Mouse (Mus musculus) spleen, postnatal 4 days (tissue): ENCODE results near the gene Kansl1l.

Source experiments
- DNase-seq, 2 experiments: peaks; one replicate each; pipeline ENCODE4 v3.0.0; 2022; ENCODE audit warnings: low spot score in 2 of 2

Kansl1l gene

DNA sequence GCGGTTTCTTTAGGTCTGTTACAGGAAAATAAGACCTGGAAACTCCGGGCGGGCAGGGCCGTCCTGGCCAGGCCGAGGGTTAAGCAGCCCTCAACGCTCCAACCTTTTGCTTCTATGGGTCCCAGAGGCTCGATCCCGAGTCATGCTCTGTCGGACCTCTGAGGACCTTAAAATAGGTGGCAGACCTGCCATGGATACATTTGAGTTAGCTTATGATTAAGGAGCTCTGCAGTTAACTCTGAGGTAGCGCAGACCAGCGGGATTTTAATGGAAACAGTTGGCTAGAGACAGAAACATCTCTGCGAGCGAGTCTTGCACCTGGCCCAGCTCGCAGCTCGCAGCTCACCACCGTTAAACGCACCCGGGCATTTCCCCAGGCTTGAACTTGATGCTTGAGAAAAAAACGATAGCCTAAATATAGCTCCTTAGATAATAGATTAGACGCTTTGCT lies 528 bp upstream of the Kansl1l start:
- DNase-seq, result no peak

DNA sequence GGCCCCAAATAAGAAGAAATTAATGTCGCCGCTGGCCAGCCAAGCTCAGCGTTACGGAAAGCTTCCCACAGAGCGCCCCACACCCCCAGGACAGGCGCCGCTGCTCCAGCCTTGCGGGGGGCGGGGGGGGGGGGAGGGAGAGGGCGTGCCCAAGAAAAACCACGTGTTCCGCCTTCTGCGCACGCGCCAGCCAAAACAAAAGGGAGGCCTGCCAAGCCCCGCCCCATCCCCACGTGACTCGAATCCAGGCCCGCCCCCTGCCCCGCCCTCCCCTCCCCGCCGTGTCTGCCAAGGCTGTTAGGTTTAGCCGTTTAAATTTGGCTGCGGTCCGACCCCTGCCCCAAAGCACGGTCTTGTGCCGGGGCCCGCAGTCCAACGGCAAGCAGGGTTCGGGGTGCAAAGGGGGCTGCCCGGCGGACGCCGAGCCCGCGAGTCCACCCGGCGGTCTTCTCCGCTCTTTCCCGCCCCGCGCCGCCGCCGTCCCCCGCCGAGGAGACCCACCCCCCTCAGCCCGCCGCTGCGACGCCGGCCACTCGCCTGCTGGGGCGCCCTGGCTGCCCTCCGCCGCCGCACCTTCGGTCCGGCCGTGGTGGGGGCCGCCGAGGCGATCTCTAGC lies 417 bp downstream of the Kansl1l start:
- DNase-seq, result peak; percentile 95 to 99

DNA sequence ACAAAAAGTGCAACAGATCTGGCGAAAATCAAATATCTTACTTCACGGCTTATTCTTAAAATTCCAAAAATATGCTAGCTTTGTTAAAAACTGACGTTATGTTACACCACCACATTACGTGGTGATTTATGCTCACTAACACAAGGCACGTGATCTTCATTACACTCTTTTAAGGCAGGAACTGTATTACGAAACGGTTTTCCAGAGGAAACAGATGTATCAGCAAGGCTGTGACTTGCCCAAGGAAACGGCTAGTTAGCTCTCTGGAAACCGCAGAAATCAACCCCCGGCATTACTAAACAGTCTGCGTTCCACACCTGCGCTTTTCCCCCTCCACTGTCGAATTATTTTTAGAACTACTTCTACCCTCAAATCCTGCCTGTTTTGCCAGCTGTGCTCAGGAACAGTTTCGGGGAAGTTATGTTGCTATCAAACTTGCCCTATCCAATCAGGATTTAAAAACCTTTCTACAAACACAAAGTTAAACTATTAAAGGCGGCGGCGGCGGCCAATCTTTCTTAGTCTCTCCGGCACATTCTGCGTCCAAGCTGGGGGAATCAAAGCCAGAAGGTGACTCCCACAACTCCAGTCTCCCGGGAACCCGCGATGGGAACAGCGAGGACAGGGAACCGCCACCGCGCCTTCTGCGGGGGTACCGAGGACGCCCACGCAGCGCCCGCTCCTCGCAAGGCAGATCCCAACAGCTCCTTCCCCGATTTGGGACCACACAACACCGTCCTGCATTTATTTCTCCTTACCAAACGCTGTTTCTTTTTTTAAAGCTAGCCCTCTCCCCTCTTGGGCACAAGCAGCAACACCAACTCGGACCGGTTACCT lies 1.2 kb downstream of the Kansl1l start:
- DNase-seq, result peak; percentile 45 to 76

DNA sequence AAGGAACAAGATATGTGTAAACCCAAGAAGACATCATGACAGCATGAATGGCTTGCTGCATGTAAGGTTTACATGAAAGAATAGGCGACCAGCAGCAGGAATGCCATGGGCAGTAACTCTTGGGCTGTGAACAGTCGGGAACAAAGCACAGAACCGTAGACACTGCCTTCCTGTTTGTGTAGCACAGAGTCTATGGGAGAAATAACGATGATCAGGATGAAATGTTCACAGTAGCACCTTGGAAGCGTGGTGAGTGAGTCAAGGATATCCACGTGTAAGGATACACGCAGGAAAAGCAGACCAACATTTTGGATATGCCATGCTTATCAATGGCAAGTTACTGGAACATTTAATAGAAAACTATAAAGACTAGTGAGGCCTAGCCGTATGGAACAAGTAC lies 2.6 kb downstream of the Kansl1l start:
- DNase-seq, result no peak

DNA sequence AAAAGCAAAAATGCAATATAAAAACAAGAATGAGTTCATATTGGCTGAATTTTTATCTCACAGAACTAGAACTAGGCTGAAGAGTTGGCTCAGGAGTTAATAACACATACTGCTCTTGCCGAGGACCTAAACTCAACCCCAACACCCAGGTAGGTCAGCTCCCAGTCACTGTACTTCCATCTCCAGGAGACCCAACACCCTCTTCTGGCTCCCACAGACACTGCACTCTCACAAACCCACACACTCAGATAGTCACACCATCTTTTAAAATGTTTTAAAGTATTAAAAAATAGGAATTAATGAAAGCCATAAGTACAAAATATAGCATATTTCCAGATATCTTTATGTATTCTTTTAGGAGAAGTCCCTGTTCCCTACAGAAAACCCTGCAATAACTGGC lies 4.2 kb downstream of the Kansl1l start:
- no peak for DNase-seq

DNA sequence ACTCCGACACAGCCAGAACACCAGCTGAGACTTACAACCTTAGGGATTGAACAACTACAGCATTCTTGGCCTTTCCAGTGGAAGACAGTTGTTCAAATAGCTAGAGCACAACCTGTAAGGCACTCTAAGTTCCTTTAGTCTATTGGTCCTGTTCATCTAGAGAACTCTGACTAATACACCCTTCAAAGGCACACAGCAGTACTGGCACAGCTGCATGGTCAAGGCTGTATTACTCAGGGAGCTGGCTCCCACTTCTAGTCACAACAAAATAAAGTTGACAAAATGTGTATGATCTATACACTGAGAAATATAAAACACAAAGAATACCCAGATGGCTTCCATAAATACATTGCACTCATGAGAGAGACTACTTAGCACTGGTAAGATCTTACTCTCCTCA lies 10.5 kb downstream of the Kansl1l start:
- DNase-seq, result no peak

DNA sequence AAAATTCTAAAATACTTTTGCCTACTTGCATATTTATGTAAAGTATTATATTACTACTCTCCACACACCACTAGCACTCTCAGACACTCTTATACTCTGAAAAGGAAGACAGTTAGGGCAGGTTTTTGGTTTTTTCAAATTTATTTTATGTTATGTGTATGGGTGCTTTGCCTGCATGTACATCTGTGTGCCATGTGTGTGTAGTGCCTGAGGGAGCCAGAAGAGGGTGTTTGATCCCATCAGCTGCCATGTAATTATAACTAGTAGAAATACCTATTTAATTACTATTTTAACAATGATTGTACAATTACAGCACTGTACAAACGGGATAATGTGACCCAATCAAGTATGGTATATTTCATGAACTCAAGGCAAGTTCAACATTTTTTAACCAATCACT lies 12.0 kb downstream of the Kansl1l start:
- DNase-seq, result no peak

DNA sequence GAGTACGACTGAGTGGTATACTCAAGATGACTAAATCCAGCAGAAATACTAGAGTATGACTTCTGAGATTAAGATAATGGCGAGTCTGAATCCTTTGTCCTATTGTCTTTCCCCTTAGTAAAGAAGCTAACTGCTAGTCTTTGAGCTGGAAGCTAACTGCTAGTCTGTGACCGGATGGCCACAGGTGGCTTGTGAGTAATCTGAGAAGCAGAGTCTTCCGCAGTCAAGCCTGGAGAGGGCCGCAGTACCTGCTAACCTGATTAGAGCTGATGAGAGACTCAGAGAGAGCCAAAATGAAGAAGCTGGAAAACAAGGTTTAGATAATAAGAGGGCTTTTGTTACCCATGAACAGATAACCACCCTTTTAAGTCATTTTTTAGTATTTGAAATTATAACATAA lies 12.7 kb downstream of the Kansl1l start:
- DNase-seq, result no peak

DNA sequence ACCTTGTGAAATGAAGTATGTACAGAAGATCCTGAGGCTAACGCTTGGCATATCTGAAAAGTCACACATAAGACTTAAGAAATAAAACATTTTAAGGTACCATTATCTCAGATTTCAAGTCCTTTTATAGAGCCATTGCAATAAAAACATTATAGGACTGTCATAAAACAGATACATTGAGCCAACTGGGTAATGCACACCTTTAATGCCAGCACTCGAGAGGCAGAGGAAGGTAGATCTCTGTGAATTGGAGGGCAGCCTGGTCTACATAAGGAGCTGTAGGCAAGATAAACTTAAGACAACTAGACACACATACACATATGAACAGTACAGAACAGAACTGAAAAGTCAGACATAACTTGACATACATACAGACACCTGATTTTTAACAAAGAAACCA lies 19.4 kb downstream of the Kansl1l start:
- DNase-seq, result no peak

DNA sequence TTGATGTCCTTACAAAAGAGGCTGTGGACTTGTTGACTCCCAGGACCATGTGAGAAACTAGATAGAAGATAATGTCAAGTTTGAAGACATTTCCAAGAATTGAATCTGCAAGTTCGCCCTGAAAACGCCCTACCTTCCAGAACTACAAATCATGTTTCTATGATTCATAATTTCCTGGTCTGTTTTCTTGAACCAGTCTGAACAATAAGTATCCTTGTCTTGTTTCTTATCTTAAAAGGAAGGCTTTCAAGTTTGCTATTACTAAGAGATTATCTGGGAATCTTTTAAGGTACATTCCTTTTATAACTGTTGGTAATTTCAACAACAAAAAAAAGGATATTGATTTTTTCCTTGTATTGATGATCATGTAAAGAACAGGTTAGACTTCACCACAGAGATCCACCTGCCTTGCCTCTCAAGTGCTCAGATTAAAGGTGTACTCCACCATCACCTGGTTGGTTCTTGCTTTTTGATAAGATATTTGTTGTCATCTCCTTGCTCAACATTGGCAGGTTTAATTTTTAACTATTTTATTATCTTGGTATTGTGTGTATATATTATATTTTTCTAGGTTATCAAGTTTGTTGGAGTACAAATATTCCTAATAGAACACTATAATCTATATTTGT lies 24.4 kb downstream of the Kansl1l start:
- no peak for DNase-seq

DNA sequence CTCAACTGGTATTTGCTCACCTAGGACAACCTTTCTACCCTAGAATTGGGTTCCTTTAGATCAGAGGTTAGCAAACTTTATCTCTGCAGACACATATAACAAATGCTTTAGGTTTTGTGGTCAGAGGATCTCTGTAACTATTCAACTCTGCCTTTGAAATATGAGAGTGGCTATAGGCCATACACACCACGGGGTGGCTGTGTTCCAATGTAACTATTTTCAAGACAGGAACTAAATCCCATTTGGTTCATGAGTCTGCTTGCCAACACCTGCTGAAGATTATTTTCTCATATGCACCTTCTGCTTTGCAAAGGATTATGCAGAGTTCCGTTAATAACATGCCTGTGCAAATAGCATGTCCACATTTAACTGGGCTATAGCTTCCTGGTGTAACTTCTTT lies 35.1 kb downstream of the Kansl1l start:
- DNase-seq, result no peak

DNA sequence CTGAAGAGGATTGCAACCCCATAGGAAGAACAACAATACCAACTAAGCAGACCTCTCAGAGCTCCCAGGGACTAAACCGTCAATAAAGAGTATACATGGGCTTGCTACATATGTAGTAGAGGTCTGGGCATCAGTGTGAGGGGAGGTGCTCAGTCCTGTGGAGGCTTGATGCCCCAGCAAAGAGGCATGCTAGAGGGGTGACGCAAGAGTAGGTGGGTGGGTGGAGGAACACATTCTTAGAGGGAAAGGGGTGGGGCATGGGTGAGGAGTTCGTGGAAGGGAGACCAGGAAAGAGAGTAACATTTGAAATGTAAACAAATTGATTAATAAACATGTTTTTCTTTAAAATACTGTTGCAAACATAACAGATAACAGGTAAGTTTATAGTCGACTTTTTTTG lies 36.3 kb downstream of the Kansl1l start:
- no peak for DNase-seq

DNA sequence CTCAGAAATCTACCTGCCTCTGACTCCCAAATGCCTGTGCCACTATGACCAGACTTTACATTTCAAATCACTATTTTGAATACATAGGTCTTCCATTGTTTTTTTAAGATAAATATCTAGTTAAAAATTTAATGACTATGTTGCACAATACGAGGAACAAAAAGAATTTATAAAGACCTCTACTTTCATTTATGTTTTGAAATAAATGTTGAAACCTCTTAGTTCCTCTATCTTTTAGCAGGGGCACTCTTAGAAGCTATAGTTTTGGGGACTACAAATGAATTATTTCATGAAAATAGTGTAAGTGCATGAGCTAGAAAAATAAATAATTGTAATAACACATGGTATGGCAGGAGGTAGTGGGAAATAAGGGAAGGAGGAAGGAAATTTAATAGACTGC lies 38.6 kb downstream of the Kansl1l start:
- no peak for DNase-seq

DNA sequence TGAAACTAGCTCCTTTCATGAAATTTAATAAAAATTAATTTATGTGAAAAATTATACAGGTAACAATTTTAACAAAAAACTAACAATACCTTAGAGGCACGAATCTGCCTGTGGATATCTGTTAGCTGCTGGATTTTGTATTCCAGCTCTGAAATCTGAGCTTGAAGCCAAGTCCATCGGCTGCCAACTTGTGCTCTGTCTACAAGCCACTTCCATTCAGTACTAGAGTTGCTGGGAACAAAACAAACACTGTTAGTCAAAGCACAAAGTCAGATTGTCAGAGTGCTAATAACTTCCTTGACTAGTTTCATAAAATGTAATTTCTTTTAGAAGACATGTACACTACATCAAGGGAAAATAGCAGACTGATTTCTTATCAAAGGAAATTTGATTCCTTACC lies 39.5 kb downstream of the Kansl1l start:
- no peak for DNase-seq

DNA sequence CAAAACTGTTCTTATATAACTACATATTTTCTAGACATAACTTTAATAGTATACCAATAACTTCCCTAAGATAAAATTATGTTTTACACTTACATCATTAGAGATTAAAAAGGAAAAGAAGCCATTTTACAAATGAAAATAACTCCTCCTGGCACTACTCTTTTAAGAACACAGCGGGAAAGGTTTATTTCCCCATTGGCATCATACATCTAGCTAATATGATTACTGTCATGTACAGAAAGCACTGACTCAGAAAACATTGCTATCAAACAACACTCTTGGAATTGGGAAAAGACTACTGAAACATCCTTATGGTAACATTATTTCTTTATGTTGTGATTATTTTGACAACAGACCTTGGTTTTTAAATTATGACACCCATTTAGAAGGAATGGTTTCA lies 48.6 kb downstream of the Kansl1l start:
- no peak for DNase-seq

DNA sequence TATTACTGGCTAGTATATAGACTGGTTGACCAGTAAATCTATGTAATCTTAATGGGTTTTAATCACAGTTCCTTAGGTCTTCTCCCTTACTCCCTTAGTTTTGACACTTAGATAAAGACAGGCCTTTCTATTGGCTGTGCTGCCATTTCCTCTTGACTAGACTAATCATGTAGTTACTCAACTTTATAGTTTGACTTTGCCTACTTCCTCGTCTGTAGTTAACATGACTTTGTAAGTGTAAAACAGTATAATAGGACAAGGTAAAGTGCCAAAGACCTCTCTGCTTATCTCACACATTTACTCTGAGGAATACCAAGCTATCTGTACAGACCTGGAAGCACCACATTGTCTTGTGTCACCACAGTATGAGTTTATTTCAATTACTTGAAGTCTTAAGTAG lies 86.8 kb downstream of the Kansl1l start:
- DNase-seq, result no peak

DNA sequence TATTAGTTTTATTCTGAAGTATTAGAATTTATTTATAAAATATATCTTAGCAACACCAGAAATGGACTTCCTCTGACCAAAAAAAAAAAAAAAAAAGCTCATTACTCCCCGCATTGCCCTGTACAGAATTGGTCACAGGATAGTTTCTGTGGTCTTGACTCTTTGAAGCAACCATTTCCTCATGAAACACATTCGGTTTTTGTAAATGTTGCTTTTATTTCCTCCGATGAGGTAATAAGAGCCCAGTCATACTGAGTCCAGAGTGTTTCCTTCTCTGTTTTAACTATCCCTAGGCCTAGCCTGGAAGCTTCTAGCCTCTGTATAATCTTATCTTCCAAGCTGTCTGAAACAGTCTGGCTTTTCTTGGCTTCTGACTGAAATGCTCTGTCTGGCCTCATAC lies 104.5 kb downstream of the Kansl1l start:
- no peak for DNase-seq

DNA sequence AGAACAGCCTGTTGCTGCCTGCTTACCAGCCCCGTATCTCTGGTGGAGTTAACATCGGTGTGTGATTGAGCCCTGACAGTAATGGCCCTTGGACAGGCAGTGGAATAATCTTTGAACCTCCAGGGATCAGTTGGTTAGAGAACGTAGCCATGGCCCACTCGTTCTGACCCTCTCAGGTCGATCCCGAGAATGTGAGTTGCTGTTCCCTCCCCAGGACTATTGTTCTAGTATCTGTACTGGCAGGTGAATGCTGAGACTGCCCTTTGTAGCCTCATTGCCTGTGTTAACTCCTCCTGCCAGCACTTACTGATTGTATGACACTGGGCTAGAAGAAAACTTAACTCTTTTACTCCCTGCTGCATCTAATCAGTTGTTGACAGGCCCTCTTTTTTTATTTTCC lies 112.8 kb downstream of the Kansl1l start:
- DNase-seq, result no peak

DNA sequence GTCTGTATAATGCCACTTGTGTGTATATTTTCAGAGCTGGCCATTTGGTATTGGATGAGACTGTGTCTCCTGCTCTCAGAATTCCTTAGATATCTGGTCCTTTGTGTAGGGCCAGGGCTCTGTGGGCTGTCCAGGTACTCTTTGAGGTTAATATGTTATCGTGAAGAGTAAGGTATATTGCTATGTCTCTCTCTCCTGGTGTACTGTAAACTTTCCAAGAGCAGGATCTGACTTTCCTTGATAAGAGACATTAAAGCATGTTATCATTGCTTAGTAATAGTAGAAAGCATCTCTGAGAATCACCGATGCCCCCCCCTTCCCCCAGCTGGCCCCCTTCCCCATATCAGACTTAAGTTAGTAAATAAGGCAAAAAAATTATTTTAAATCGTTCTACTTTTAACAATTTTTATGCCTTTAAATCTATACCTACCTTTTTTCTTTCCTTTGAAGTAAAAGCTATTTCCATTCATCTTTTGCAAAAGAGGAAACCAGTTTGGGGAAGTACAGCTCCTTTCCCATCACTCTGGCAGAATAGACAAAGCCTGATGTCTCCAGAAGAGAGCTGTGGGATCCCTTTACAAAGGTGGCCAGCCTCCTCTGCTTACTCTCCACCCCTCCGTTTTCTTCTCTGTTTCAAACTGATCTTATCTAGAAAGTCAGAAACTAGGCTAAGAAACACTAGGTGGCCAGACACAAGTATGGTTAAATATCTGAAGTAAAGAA lies 114.6 kb downstream of the Kansl1l start:
- no peak for DNase-seq

DNA sequence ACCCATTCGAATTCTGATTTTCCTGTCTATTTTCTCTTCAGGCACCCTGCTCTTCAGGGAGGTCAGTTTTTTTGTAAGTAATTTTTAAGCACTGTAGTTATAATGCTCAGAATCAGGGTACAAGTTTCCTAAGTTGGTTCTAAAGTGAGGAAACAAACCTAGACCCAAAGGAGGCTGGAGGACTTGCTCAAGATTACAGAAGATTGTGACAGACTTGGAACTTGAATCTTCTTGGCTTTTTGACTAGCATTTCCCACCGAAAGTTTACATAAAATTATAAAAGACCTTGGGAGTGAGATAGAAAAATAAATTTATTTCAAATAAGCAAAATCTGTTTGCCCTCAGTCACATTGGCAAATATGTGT lies 115.8 kb downstream of the Kansl1l start:
- no peak for DNase-seq

DNA sequence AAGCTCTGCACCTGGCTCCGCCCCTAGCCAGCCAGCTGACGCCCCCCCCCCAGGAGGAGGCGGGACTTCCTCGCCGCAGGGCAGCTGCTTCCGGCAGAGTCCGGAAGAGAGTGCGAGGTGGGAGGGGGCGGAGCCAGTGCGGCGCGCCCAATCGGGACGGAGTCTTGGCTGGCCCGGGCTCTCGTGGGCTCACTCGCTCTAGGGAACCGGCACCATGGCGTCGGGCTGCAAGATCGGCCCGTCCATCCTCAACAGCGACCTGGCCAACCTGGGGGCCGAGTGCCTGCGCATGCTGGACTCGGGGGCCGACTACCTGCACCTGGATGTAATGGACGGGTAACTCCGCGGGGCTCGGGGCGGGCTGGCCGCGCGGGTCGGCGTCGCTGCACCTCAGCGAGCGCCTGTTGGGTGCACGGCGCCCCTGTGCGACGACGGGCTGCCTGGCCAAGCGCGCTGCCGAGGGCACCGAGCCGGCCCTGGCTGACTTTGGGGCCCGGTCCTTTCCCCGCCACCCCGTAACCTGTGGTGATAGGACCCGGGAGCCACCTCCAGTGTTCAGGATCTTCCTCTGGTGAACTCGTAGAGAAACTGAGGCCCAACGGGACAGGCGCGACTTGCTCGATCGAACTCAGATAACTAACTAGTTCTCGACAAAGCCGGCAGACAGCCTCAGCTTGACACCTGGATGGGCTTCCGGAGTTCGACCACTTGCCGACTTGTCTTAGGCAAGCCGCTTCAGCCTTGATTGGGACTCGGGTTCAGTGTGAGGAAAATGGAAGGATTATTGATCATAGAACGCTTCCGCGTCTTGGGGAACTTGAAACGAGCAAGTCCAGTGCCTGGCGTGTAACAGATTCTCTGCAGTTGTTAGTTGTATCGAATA lies 116.4 kb downstream of the Kansl1l start, which contains the start of gene Rpe:
TSS of gene Rpe (plus strand) at position 139 of the 883 bp plus-strand sequence.
- DNase-seq, result peak; percentile 92 to 95
